Mouse (Mus musculus) layer of hippocampus, adult 9-10 months (tissue): ENCODE results near the gene Ints7.

Source experiments
- DNase-seq: peaks from one replicate; pipeline ENCODE4 v3.0.0; 2022; ENCODE audit warnings: low spot score

Ints7 gene

GRCm38 (mm10) chr1:191575458-191576247 is at the start of gene Ints7, which contains the start of gene Dtl:
TSS of gene Ints7 (plus strand) at chr1:191575636.
TSS of gene Dtl (minus strand) at chr1:191575544.
- DNase-seq = peak; percentile 92

DNA sequence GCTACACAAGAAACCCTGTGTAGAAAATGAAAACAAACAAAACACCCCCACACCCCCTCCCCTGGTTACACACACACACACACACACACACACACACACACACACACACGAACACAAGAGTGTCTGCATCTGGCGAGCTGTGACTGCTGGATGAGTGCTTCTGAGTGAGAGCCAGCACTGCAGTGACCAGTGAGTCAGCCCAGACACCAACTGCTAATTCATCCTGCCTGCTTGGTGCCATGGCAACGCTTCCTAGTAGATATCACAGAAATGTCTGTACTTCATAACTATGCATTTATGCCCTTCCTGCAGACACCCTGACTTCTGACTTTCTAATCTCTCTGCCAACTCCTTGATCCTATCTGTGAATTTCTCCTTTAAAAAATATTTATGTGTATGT is 48.3 kb upstream of the Ints7 start:
- DNase-seq = peak; percentile 12

- DNase-seq = peak; percentile 2
These were observed 47.4 kb upstream of the Ints7 start for GRCm38 (mm10) chr1:191527921-191528612.

DNA sequence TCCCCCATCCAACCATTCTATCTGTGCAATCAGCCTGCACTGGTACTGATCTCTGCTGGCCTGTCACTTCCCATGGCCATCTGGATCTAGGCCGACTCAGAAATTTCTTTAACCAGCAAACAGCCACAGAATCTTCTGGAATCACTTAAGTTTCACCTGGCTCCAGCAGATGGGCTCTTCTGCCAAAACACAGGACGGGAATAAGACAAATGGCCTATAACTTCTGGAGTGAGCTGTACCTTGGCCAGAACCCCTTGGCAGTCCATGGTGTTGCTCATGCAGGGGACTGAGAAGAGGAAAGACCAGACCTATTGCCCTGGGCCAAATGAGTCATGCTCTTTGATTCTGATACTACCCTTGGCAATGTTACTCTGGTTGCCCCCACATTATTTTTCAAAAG is 46.0 kb upstream of the Ints7 start:
- no peak for DNase-seq

DNA sequence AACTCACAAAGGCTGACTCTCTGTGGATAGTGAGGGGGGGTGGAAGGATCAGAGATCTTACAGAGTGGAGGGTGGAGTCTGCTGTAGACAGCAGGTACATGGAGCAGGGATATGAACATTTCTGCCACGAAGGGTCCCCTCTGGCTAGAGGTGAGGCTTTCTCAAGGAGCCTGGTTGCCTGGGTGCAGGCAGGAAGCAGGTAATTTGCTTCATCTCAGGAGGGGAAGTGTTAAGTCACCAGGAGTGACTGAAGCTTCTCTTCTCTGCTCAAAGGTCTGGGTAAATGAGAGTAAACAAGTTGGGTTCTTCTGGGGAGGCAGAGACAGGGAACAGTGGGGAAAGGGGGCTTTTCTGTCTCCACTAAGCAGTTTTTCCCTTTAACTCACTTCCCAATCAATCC is 44.4 kb upstream of the Ints7 start:
- no peak for DNase-seq

GRCm38 (mm10) chr1:191534896-191535295 is 40.5 kb upstream of the Ints7 start:
- DNase-seq = no peak

DNA sequence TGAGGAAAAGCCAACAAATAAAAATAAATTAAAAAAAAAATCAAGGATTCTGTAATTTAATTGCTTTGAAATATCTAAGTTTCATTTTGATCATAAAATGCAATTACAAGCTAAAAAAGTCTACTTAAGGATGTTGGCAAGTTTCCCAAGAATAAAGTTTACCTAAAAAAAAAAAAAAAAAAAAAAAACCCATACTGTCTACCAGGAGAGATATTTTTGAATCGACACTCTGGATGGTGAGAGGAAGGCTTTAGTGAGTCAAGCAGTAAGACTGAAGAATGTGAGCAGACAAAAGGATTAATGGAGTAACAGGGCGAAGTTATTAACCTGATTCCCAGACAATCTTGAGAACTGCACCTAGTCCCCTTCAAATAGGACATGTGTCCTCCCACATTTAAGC is 35.1 kb upstream of the Ints7 start:
- no peak for DNase-seq

DNA sequence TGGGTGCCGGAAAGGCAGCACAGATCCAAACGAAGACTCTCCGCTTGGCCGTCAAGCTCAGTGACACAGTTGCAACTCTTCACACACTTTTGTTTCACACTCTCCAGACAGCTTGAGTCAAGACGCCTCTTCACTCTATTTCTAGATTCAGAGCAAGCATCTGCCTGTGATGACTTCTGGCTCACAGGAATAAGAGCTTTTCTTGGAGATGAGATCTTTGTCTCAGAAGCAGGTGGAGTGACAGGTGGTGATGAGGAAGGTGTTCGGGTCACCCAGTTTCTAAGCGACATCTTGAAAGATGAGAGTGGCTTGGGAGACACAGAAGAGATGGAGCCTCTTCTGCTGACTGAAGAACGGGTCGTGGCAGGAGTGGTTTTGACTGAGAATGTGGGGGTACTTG is 34.4 kb upstream of the Ints7 start:
- DNase-seq = peak; percentile 7

- DNase-seq = no peak
These were observed 33.8 kb upstream of the Ints7 start for GRCm38 (mm10) chr1:191541619-191542018.

DNA sequence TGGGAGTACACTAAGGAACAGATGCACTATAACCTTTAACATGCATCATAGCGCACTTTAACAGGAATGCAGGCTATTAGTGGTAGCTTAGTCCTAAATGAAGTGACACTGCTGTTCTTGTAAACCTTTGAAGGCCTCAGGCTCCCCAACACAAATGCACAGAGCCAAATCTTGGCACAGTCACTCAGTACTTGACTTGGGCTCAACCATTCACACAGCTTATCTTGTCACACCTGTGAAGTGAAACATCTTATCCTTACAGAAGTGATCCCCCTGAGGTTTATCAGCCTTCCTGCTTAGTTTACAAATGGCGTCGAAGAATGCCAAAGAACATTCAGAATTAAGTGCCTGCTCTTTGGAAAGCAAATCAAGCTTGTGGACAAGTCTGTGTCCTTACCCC is 31.7 kb upstream of the Ints7 start:
- no peak for DNase-seq

GRCm38 (mm10) chr1:191550786-191551185 is 24.6 kb upstream of the Ints7 start:
- no peak for DNase-seq

- no peak for DNase-seq
These were observed 18.3 kb upstream of the Ints7 start for GRCm38 (mm10) chr1:191557109-191557508.

- no peak for DNase-seq
These were observed 15.7 kb upstream of the Ints7 start for GRCm38 (mm10) chr1:191559779-191560178.

DNA sequence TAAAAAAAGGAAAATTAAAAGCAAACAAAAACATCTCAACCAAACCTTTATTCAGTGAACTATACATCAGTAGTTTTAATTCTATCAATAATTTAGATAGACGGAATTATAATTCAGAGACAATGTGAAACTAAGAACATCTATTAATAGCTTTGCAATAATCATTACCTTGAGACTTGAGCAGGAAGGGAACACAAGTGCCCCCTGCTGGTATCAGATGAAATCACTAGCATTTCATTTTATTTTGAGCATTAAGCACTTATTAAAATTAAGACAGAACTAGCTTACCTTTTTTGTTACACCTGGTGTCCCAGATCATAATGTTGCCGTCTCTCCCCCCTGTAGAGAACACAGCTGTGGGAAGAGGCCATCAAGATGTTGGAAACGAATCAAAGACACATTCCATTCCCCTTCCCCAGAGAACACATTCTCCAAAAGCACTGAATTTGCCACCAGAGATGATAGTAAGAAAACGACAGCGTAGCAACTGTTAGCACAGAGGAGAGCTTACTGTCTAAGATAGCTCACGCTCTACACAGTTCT is 12.5 kb upstream of the Ints7 start:
- peak; percentile 52 for DNase-seq

DNA sequence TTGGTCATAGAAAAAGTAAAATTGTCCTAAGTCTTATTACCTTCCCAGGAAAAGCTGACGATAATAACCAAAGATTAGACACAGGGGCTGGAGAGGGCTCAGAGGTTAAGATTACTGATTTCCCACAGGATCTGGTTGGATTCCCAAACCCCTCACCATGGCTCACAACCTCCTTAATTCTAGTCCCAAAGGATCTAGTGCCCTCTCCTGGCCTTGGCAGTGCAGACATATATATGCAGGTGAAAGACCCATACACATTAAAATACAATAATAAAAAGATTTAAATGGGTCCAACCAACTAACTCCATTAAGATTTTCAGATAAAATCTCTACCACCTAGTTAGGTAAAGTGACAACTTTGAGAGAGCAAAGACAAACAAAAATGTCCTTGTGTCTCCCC is 7.6 kb upstream of the Ints7 start:
- DNase-seq = no peak

- DNase-seq = no peak
These were observed 5.8 kb upstream of the Ints7 start for GRCm38 (mm10) chr1:191569625-191570024.

GRCm38 (mm10) chr1:191570415-191570814 is 5.0 kb upstream of the Ints7 start:
- DNase-seq = no peak

GRCm38 (mm10) chr1:191573906-191574639 is 1.4 kb upstream of the Ints7 start:
- no peak for DNase-seq

DNA sequence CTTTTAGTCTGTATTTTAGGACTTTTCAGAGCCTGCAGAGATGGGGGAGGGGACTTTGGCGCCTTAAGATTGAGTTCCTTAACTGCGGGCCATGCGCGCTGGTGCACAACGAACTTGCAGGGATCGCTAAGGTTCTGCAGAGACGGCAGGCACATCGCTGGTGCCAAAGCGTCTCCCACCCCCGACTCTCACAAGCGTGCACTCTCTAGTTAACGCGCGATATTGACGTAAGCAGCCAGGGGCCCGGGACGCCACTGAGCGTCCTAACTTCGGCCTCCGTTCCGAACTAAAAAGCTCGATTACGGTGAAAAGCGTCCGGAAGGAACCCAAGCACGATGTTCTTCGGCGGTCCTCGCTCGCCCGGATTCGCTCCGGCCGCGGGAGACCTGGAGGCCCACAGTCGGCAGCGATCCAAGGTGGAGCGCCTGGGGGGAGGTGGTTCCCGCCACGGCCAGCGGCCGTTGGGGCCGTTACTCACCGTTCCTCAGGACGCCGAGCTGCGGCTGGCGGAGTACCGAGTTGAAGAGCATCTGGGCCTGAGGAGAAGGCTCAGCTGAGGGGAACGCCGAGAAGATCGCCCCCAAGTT is 472 bp upstream of the Ints7 start:
- DNase-seq = no peak

DNA sequence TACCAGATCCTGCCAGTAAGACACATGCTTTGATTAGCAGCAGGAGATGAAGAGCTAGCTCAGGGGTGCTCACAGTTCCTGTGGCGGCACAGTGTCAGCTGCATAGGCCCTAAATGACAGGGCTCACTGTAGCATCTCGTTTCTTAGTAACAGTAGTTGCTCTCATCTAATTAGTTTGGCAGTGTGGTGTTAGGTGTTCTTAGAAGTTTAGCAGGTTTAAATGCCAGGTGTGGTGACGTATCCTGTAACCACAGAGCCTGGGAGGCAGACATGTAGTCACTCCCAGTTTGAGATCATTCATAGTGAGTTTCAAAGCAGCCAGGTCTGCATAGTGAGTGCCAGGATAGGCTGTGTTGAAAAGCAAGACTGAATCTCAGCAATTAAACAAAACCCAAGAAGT is 4.1 kb downstream of the Ints7 start:
- no peak for DNase-seq

DNA sequence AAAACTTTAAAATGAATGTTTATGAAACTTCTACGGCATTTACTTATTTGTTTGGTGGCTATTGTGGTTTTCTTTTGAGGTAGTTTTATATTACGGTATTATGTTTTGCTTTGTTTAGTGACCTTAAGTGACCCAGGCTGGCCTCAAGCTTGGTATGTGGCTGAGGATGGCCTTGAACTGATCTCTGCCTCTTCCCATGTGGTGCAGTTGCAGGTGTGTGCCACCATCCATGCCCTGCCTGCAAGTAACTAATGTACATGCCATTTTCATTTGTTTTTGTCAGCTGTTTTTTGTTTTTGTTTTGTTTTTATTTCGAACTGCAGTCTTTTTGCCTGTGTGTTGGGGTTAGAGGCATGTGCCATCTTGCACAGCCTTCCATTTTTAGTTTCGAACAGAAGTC is 6.2 kb downstream of the Ints7 start:
- DNase-seq = no peak

DNA sequence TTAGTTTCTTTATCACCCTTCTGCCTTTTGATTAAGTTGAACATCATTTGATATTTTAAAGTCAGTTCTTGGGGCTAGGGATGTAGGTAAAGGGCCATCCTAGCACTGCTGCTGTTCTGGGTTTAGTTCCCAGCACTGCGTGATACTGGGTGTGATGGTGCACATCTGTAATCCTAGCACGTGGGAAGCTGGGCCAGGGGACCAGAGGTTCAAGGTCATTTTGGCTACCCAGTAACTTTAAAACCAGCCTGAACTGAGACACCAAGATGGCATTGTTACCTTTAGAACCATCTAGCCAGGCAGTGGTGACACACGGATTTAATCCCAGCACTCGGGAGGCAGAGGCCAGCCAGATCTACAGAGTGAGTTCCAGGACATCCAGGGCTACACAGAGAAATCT is 8.4 kb downstream of the Ints7 start:
- DNase-seq = no peak
